Mouse (Mus musculus) bone marrow, adult 2 months (tissue): ENCODE data around the gene Dnah5.

Experiments used
- CTCF ChIP-seq: fragments of 200-500 bp; IDR thresholded peaks from 2 replicates; pipeline ENCODE4 v1.5.1; 2011; ENCODE audit warnings: low read length, control low read depth; ENCODE audit not compliant: control insufficient read depth, insufficient read depth
- POLR2A ChIP-seq: fragments of 200-500 bp; IDR thresholded peaks from 2 replicates; pipeline ENCODE4 v1.6.1; 2011; ENCODE audit warnings: low read depth, mild to moderate bottlenecking, control low read depth, low read length, borderline replicate concordance; ENCODE audit not compliant: control insufficient read depth

GRCm38 (mm10) chr15:28162291-28162690, 41.3 kb upstream of the Dnah5 start:
- no peak for TF ChIP-seq CTCF
- TF ChIP-seq POLR2A = no peak
